Mouse (Mus musculus): ENCODE results near the gene Otulin. TPM values are rescaled to one million over a fixed set of nuclear protein-coding genes. Genes with fewer than 3 reads are reported as not detected.

The Otulin gene
- polyA plus RNA-seq, 1 experiment from 2014 or later: 32.2 TPM

DNA sequence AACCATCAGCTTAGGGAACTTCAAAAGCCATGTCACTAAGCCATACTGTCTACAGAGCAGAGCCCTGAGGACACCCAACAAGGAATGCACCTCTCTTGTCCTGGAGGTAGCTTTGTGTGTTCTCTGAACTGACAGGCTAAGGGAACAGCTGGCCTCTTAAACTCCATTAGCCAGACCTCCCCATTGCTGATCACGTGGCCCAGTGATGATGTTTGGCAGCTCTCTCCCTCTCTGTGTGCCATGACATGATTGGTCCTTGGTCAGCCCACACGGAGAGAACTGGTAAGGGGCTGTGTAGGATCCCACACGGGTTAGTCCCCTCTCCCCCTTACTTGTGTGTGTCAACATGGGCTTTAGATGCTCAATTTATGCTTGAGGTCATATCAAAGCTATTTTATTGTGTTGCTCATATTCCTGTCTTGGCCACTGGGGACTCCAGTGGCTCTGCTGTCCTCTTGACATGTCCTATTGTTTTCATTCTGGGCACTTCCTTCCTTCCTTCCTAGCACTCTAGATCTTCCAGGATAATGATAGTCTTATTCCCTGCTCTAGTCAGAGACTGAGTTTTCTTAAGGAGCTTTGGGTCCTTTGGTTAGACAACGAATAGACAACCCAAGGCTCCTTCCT lies 44.9 kb downstream of the Otulin start:
- H3K27ac ChIP-seq: no peak overlapping the region
- H3K27me3 ChIP-seq: no peaks in the 10 kb centered on the region
- H3K9me3 ChIP-seq: no peaks in the 10 kb centered on the region
- H3K36me3 ChIP-seq: peaks cover 3% of the 10 kb centered on the region; the same call in 1 of the 2 replicates
- ATAC-seq (ENCODE audit: borderline replicate concordance, extremely low read depth, low FRiP score, low TSS enrichment): peak; percentile 39; the same call in 1 of the 2 replicates
- no peak overlapping the region for H3K4me3 ChIP-seq
- no peaks in the 10 kb centered on the region for H3K4me1 ChIP-seq
- WGBS: 77% methylated on average over 4 of the region's 4 CpGs
- no peak overlapping the region for H3K4me2 ChIP-seq
- H3K9ac ChIP-seq: no peak overlapping the region

- WGBS: 78% methylated on average over 6 of the region's 6 CpGs
- H3K36me3 ChIP-seq: no peaks in the 10 kb centered on the region
- ATAC-seq (ENCODE audit: borderline replicate concordance, extremely low read depth, low FRiP score, low TSS enrichment): no peak
Observed at GRCm38 (mm10) chr15:27583620-27584019, 46.9 kb downstream of the Otulin start.

DNA sequence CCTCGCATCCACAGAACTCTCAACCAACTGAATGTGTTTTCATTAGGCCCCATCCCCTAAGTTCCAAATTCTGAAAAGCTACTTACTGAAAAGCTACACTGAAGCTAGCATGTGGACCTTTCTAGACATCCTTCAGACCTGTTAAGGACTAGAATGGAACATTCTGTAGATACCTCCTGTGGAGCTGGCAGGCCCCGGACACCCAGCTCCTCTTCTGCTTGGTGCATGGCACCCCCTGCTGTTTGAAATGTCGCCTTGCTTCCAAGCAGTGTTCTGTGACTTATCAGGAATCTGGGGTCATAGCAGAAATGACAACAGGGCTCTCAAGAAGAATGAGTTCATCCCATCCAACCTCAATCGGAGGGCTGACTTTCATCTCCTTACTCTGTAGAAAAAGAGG lies 47.5 kb downstream of the Otulin start:
- no peak overlapping the region for H3K4me3 ChIP-seq
- no peaks in the 10 kb centered on the region for H3K36me3 ChIP-seq
- no peaks in the 10 kb centered on the region for H3K9me3 ChIP-seq
- H3K27ac ChIP-seq: no peak overlapping the region
- H3K9ac ChIP-seq: no peak overlapping the region
- 58% methylated on average over 4 of the region's 4 CpGs for WGBS
- no peaks in the 10 kb centered on the region for H3K4me1 ChIP-seq
- ATAC-seq (ENCODE audit: borderline replicate concordance, extremely low read depth, low FRiP score, low TSS enrichment): no peak
- no peak overlapping the region for H3K4me2 ChIP-seq
- no peaks in the 10 kb centered on the region for H3K27me3 ChIP-seq

More at GRCm38 (mm10) chr15:27583620-27584019, 46.9 kb downstream of the Otulin start:
- Histone ChIP-seq H3K9me3 (no peaks in the 10 kb centered on the region), H3K4me3 (no peak overlapping the region), H3K27ac (no peak overlapping the region), H3K27me3 (no peaks in the 10 kb centered on the region), H3K4me2 (no peak overlapping the region), H3K9ac (no peak overlapping the region), H3K4me1 (no peaks in the 10 kb centered on the region)

- Histone ChIP-seq H3K27ac (no peak overlapping the region), H3K4me1 (no peaks in the 10 kb centered on the region), H3K9ac (no peak overlapping the region), H3K9me3 (no peaks in the 10 kb centered on the region), H3K4me2 (no peak overlapping the region), H3K36me3 (no peaks in the 10 kb centered on the region), H3K27me3 (no peaks in the 10 kb centered on the region), H3K4me3 (no peak overlapping the region)
- 92% methylated on average over 3 of the region's 3 CpGs for WGBS
- ATAC-seq (ENCODE audit: borderline replicate concordance, extremely low read depth, low FRiP score, low TSS enrichment): no peak
Observed at GRCm38 (mm10) chr15:27582428-27582827, 48.1 kb downstream of the Otulin start.

GRCm38 (mm10) chr15:27581640-27582039 lies 48.9 kb downstream of the Otulin start:
- no peak for ATAC-seq (ENCODE audit: borderline replicate concordance, extremely low read depth, low FRiP score, low TSS enrichment)
- WGBS: 72% methylated on average over 3 of the region's 3 CpGs

DNA sequence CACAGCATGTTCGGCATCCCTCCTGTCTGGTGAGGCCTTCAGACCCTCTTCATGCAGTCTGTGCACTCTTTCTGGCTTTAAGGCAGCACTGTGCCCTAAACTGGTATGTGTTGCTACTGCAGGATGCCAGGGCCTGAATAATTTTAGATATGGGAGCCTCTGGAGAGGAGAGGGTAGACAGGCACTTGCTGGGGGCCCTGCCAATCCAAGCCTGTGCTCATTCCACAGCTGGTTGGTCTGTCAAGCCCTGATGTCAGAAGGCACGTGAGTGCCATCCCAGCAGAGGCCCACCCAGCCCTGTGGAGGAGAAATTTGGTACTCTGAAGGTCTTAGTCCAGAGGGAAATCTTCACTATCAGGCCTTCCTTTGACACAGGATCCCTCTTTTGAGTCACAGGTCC lies 49.7 kb downstream of the Otulin start:
- Histone ChIP-seq H3K4me3 (no peak overlapping the region), H3K27ac (no peak overlapping the region), H3K9ac (no peak overlapping the region), H3K4me1 (peaks cover 10% of the 10 kb centered on the region), H3K9me3 (no peaks in the 10 kb centered on the region), H3K4me2 (no peak overlapping the region), H3K27me3 (no peaks in the 10 kb centered on the region), H3K36me3 (no peaks in the 10 kb centered on the region)
- no peak for ATAC-seq (ENCODE audit: borderline replicate concordance, extremely low read depth, low FRiP score, low TSS enrichment)
- 80% methylated on average over 2 of the region's 2 CpGs for WGBS

More at GRCm38 (mm10) chr15:27581640-27582039, 48.9 kb downstream of the Otulin start:
- Histone ChIP-seq H3K4me3 (no peak overlapping the region), H3K27ac (no peak overlapping the region), H3K4me2 (no peak overlapping the region), H3K9me3 (no peaks in the 10 kb centered on the region), H3K9ac (no peak overlapping the region), H3K4me1 (peaks cover under 1% of the 10 kb centered on the region), H3K27me3 (no peaks in the 10 kb centered on the region), H3K36me3 (no peaks in the 10 kb centered on the region)

DNA sequence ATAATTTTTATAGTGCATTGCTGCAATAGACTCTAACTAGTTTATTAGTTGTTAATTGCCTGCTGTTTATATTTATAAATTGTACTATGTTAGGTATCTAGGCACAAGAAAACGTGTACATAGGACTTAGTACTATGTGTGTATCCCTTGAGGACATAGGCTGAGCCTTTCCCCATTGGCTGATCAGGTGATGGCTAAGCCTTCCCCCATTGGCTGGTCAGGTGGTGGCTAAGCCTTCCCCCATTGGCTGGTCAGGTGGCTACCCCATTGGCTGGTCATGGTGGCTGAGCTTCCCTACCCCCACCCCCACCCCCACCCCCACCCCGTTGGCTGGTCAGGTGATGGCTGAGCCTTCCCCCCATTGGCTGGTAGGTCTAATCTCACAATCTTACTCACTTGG lies 50.6 kb downstream of the Otulin start:
- H3K4me3 ChIP-seq: no peak overlapping the region
- ATAC-seq (ENCODE audit: borderline replicate concordance, extremely low read depth, low FRiP score, low TSS enrichment): no peak
- no peak overlapping the region for H3K27ac ChIP-seq
- H3K27me3 ChIP-seq: no peaks in the 10 kb centered on the region
- no peaks in the 10 kb centered on the region for H3K36me3 ChIP-seq
- H3K9ac ChIP-seq: no peak overlapping the region
- 80% methylated on average over 2 of the region's 2 CpGs for WGBS
- H3K4me1 ChIP-seq: peaks cover 16% of the 10 kb centered on the region
- H3K9me3 ChIP-seq: no peaks in the 10 kb centered on the region
- H3K4me2 ChIP-seq: no peak overlapping the region

- WGBS: 88% methylated on average over 6 of the region's 6 CpGs
Observed at GRCm38 (mm10) chr15:27578918-27579317, 51.6 kb downstream of the Otulin start.

DNA sequence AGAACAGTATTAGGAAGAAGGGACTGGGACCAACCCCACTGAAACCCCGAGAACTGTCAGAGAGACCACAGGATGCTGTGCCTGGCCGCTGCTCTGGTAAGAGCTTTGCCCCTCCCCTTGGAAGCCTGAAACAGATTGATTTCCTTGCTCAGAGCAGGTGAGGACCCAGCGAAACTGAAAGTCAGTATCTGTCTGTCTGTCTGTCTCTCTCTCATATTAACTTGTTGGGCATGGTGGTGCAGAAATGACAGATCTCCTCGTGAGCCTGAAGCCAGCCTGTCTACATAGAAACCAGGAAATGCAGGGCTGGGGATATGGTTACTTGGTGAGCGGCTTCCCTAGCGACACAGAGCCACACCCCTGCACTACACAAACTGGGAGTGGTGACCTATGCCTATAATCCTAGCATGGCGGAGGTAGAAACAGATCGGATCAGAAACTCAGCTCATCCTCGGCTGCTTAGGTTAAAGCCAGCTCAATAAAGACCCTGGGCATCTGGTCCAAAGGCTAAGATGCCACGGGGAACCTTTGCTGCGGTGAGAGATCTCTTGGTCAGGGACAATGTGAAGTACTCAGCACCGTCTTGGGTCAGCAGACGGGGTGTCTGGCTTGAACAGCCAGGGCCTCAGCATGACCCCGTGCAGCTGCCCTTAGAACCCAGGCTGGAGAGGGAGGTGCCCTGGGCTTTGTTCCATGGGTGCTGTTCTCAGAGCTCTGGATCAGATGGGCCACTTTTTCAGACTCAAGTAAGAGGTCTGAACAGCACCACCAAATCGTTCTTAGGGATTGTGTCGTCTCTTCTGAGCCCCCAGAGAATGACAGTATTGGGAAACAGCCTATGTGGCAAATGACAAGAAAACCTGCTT lies 52.3 kb downstream of the Otulin start:
- no peak overlapping the region for H3K27ac ChIP-seq
- H3K4me2 ChIP-seq: no peak overlapping the region
- ATAC-seq (ENCODE audit: borderline replicate concordance, extremely low read depth, low FRiP score, low TSS enrichment): no peak
- WGBS: 76% methylated on average over 16 of the region's 16 CpGs
- peaks cover 16% of the 10 kb centered on the region for H3K4me1 ChIP-seq
- no peak overlapping the region for H3K4me3 ChIP-seq
- H3K36me3 ChIP-seq: no peaks in the 10 kb centered on the region
- no peaks in the 10 kb centered on the region for H3K27me3 ChIP-seq
- no peaks in the 10 kb centered on the region for H3K9me3 ChIP-seq
- no peak overlapping the region for H3K9ac ChIP-seq

More at GRCm38 (mm10) chr15:27578918-27579317, 51.6 kb downstream of the Otulin start:
- H3K4me2 ChIP-seq: no peak overlapping the region
- no peak overlapping the region for H3K4me3 ChIP-seq
- H3K27me3 ChIP-seq: no peaks in the 10 kb centered on the region
- no peak overlapping the region for H3K27ac ChIP-seq
- no peak overlapping the region for H3K9ac ChIP-seq
- H3K4me1 ChIP-seq: peaks cover 16% of the 10 kb centered on the region
- H3K36me3 ChIP-seq: no peaks in the 10 kb centered on the region
- ATAC-seq (ENCODE audit: borderline replicate concordance, extremely low read depth, low FRiP score, low TSS enrichment): no peak
- no peaks in the 10 kb centered on the region for H3K9me3 ChIP-seq

- Histone ChIP-seq H3K4me1 (peaks cover 16% of the 10 kb centered on the region), H3K4me2 (no peak overlapping the region), H3K9ac (no peak overlapping the region), H3K4me3 (no peak overlapping the region), H3K36me3 (no peaks in the 10 kb centered on the region; the same call in 1 of the 2 replicates), H3K27ac (peak overlapping the region; percentile 68; the same call in 1 of the 2 replicates), H3K27me3 (no peaks in the 10 kb centered on the region), H3K9me3 (no peaks in the 10 kb centered on the region)
- WGBS: 78% methylated on average over 1 of the region's 1 CpGs
- no peak for ATAC-seq (ENCODE audit: borderline replicate concordance, extremely low read depth, low FRiP score, low TSS enrichment)
Observed at GRCm38 (mm10) chr15:27576886-27577285, 53.6 kb downstream of the Otulin start.

- Histone ChIP-seq H3K9me3 (no peaks in the 10 kb centered on the region), H3K36me3 (no peaks in the 10 kb centered on the region; the same call in 1 of the 2 replicates), H3K4me1 (peaks cover 20% of the 10 kb centered on the region), H3K27me3 (no peaks in the 10 kb centered on the region), H3K4me3 (no peak overlapping the region), H3K27ac (peak overlapping the region; percentile 68), H3K9ac (no peak overlapping the region), H3K4me2 (no peak overlapping the region)
- ATAC-seq (ENCODE audit: borderline replicate concordance, extremely low read depth, low FRiP score, low TSS enrichment): peak; percentile 79
- WGBS: 47% methylated on average over 3 of the region's 3 CpGs
Observed at GRCm38 (mm10) chr15:27575932-27576331, 54.6 kb downstream of the Otulin start.

Data from lung, embryonic 15.5 days (tissue).